Mouse (Mus musculus) intestine, embryonic 14.5 days (tissue): Measurements from ENCODE around the gene Map3k10. TPM values are rescaled to one million over a fixed set of nuclear protein-coding genes. Genes with fewer than 3 reads are reported as not detected.

ENCODE experiments used
- ATAC-seq: fragments of 200-750 bp; cut with Nextera tagmentation; replicated peaks from 2 replicates; pipeline ENCODE4 v1.8.0; 2017; ENCODE audit warnings: low read depth, moderate number of reproducible peaks, moderate TSS enrichment, moderate library complexity; ENCODE audit not compliant: low FRiP score, low TSS enrichment
- DNase-seq: peaks from one replicate; pipeline ENCODE4 v3.0.0-alpha.2; 2018; ENCODE audit warnings: low spot score
- H3K27ac ChIP-seq: fragments of 300-500 bp; sonication (generic); 2 replicates; pipeline ENCODE4 v1.5.1; 2014; ENCODE audit warnings: low read depth, mild to moderate bottlenecking, control low read depth
- H3K27me3 ChIP-seq: fragments of 300-500 bp; sonication (generic); replicated peaks from 2 replicates; pipeline ENCODE4 v1.6.1; 2014; ENCODE audit warnings: low read length, control low read depth; ENCODE audit not compliant: control insufficient read depth, insufficient read depth
- H3K36me3 ChIP-seq: fragments of 300-500 bp; sonication (generic); 2 replicates; pipeline ENCODE4 v1.6.1; 2014; ENCODE audit warnings: low read length, control low read depth; ENCODE audit not compliant: control insufficient read depth, insufficient read depth
- H3K4me1 ChIP-seq: fragments of 300-500 bp; sonication (generic); replicated peaks from 2 replicates; pipeline ENCODE4 v1.6.1; 2014; ENCODE audit warnings: low read length, control low read depth, mixed read lengths; ENCODE audit not compliant: control insufficient read depth, insufficient read depth
- H3K4me2 ChIP-seq: fragments of 300-500 bp; sonication (generic); 2 replicates; pipeline ENCODE4 v1.6.1; 2014; ENCODE audit warnings: low read length
- H3K4me3 ChIP-seq: fragments of 300-500 bp; sonication (generic); 2 replicates; pipeline ENCODE4 v1.5.1; 2014; ENCODE audit warnings: low read depth, low read length, control low read depth, mixed read lengths
- H3K9ac ChIP-seq: fragments of 300-500 bp; sonication (generic); 2 replicates; pipeline ENCODE4 v1.6.1; 2014; ENCODE audit warnings: mild to moderate bottlenecking, low read length
- H3K9me3 ChIP-seq: fragments of 300-500 bp; sonication (generic); 2 replicates; pipeline ENCODE4 v1.6.1; 2016; ENCODE audit warnings: low read length, control low read depth; ENCODE audit not compliant: control insufficient read depth
- WGBS: fragments of 180-500 bp; shearing (Covaris S2); extraction: QIAGEN DNeasy Blood & Tissue Kit; methylation state at CpG from one replicate; pipeline ENCODE4 v1.1.7; 2014; 5-methylcytosine and 5-hydroxymethylcytosine counted together
- polyA plus RNA-seq: library from polyadenylated mRNA; unstranded; fragments of >200 nt; fragmentation: Nextera tagmentation; extraction: Ambion mirVana; gene quantifications from 2 replicates; pipeline ENCODE4 v1.2.1, GENCODE M21; 2014

Map3k10 gene
- polyA plus RNA-seq, 1 experiment from 2014 or later, result 7.0 TPM

DNA sequence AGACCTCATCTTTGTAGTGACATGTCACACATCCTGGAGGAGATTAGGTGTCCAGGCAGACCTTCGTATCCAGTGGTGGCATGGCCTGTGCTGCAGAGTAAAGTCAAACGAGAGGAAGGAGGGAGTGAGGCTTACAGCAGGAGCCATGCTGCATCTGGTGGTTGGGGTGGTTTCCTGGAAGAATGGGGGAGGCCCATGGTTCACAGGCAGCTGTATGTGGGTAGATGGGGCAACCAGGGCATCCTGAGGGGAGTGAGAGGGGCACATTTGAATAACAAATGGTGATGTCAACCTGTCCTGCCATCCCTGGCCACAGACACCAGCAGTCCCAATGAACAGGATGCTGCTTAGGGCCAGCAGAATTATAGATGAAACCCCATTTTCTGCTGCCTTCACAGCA is 64.7 kb downstream of the Map3k10 start:
- no peak overlapping the region for H3K9ac ChIP-seq
- H3K4me3 ChIP-seq, result no peak overlapping the region
- 86% methylated on average over 2 of the region's 2 CpGs for WGBS
- H3K9me3 ChIP-seq, result no peaks in the 10 kb centered on the region
- H3K27me3 ChIP-seq, result no peaks in the 10 kb centered on the region
- H3K36me3 ChIP-seq, result peaks cover 25% of the 10 kb centered on the region
- DNase-seq (no peak), ATAC-seq (no peak)
- no peak overlapping the region for H3K4me2 ChIP-seq
- peaks cover 6% of the 10 kb centered on the region; the same call in 1 of the 2 replicates for H3K4me1 ChIP-seq
- H3K27ac ChIP-seq, result no peak overlapping the region

DNA sequence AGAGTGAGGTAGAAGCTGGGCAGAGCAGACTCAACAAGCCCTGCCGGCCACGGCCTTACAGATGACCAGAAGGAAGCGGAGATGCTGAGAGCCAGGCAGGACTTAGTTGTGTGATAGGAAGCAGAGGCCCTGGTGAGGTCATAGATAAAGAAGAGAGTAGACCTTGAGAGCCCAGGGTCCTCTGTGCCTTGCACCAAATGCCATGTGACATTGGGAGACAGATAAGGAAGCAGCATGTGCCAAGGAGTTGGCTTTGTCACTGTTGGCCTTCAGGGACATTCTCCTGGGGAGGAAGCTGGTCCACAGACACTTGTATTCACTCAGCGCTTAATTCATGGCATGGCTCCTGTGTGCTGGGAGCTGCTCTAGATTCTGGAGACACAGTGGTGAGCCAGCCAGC is 65.1 kb downstream of the Map3k10 start:
- Histone ChIP-seq H3K4me3 (no peak overlapping the region), H3K27ac (no peak overlapping the region), H3K4me2 (no peak overlapping the region), H3K36me3 (peaks cover 25% of the 10 kb centered on the region), H3K9ac (no peak overlapping the region), H3K4me1 (peaks cover 6% of the 10 kb centered on the region; the same call in 1 of the 2 replicates), H3K27me3 (no peaks in the 10 kb centered on the region), H3K9me3 (no peaks in the 10 kb centered on the region)
- ATAC-seq (no peak), DNase-seq (no peak)
- 96% methylated on average over 4 of the region's 4 CpGs for WGBS

DNA sequence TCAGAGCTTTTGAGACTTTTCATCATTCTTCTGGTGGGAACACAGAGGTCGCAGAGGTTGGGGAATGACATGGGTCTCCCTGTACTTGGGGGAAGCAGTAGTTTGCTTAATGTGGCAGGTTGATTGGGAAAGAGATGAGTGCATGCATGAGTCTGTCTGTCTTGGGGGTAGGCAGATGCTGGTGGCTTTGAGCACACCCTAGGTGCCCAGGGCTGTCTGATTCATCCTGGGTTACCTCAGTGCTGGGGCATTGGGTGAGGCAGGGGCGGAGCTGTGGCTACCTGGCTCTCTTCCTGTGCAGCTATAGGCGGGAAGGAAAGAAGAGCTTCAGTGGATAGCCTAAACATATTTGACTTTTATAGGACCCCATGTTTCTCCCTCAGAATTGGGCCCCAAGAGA is 66.3 kb downstream of the Map3k10 start:
- Histone ChIP-seq H3K4me3 (no peak overlapping the region), H3K36me3 (peaks cover 26% of the 10 kb centered on the region), H3K9me3 (no peaks in the 10 kb centered on the region), H3K9ac (no peak overlapping the region), H3K4me1 (peaks cover 8% of the 10 kb centered on the region; the same call in 1 of the 2 replicates), H3K4me2 (no peak overlapping the region), H3K27ac (no peak overlapping the region), H3K27me3 (no peaks in the 10 kb centered on the region)
- 89% methylated on average over 3 of the region's 3 CpGs for WGBS
- DNase-seq (no peak), ATAC-seq (no peak)

DNA sequence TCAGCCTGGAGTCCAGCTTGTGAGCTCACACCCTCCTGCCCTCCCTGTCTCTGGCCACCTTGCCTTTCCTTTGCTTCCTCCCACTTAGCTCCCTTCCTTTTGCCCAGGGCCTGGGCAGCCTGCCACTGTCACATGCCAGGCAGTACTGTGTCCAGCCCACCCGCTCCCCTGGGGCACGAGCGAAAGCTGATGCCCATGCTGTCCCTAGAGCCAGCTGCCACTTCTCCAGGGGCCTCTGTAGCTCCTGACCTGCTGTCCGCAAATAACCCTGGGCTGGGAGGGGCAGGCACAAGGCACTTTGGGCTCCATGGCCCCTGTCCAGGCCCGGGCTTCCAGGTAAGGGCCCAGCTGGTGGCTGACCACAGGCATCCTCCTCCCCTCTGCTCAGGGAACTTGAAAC is 66.8 kb downstream of the Map3k10 start:
- Histone ChIP-seq H3K27me3 (no peaks in the 10 kb centered on the region), H3K9ac (no peak overlapping the region), H3K36me3 (peaks cover 29% of the 10 kb centered on the region), H3K4me1 (peaks cover 13% of the 10 kb centered on the region; the same call in 1 of the 2 replicates), H3K4me2 (no peak overlapping the region), H3K27ac (no peak overlapping the region), H3K9me3 (no peaks in the 10 kb centered on the region), H3K4me3 (no peak overlapping the region)
- DNase-seq (no peak), ATAC-seq (no peak)
- 75% methylated on average over 5 of the region's 5 CpGs for WGBS

DNA sequence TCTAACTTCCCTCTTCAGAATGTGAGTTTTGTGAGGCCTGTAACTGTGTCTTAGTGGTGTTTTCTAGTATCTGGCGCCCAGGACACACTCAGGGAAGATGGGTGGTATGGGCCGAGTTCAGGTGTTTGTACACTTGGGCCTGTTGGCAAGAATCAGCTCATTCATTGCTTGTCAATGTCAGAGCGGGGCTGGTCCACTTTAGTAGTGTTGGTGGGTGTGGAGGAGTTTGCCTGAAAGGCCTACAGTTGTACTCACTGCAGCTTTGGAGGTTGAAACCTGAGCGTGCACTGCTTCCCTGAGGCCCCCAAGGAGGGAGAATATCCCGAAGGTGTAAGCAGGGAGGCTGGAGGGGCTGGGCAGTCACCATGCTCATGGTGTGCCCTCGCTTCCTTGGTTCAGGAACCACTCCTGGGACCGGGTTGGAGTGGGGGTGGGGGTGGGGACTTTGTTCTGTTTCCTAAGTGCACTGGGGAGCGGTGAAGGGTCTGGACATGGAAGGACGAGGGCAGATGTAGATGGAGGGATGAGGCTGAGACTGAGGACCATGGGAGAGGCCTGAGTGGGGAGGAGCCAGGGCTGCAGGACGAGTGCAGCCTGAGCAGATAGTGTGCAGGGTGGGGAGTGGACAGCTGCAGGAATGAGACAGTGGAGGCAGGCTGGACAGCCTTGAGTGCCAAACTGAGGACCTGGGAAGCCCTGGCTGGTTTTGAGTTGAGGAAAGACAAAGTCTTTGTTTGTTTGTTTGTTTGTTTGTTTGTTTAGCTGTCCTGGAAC is 67.7 kb downstream of the Map3k10 start:
- Histone ChIP-seq H3K4me1 (peaks cover 18% of the 10 kb centered on the region), H3K4me3 (no peak overlapping the region), H3K36me3 (peaks cover 26% of the 10 kb centered on the region), H3K9ac (no peak overlapping the region), H3K4me2 (no peak overlapping the region), H3K27ac (no peak overlapping the region), H3K27me3 (no peaks in the 10 kb centered on the region), H3K9me3 (no peaks in the 10 kb centered on the region)
- no peak for DNase-seq
- 59% methylated on average over 10 of the region's 10 CpGs for WGBS
- ATAC-seq, result no peak

Other genes with a start within 250 kb of the Map3k10 start
- 0.34 and 0.48 TPM in 2 replicates for gene Sptbn4, start 226.9 kb downstream of the Map3k10 start, polyA plus RNA-seq
- 52.3 and 54.0 TPM in 2 replicates for gene Blvrb, start 226.6 kb downstream of the Map3k10 start, polyA plus RNA-seq
- 25.2 and 29.0 TPM in 2 replicates for gene Sertad3, start 200.8 kb downstream of the Map3k10 start, polyA plus RNA-seq
- 33.9 and 38.4 TPM in 2 replicates for gene Sertad1, start 187.7 kb downstream of the Map3k10 start, polyA plus RNA-seq
- gene Prx, start 175.3 kb downstream of the Map3k10 start, polyA plus RNA-seq, result 1.5 and 1.6 TPM in 2 replicates
- 0.83 and 1.2 TPM in 2 replicates for gene Hipk4, start 151.3 kb downstream of the Map3k10 start, polyA plus RNA-seq
- 58.5 and 66.6 TPM in 2 replicates for gene Pld3, start 121.4 kb downstream of the Map3k10 start, polyA plus RNA-seq
- gene 2310022A10Rik, start 121.4 kb downstream of the Map3k10 start, polyA plus RNA-seq, result 20.8 and 23.6 TPM in 2 replicates
- 83.4 and 90.5 TPM in 2 replicates for gene Akt2, start 83.0 kb downstream of the Map3k10 start, polyA plus RNA-seq
- gene Ttc9b, start 20.7 kb downstream of the Map3k10 start, polyA plus RNA-seq, result 3.2 and 3.3 TPM in 2 replicates
- gene Zfp607b, start 14.7 kb upstream of the Map3k10 start, polyA plus RNA-seq, result 2.5 and 3.4 TPM in 2 replicates
- gene Zfp60, start 56.8 kb upstream of the Map3k10 start, polyA plus RNA-seq, result 28.5 and 32.2 TPM in 2 replicates
- gene Zfp626, start 132.6 kb upstream of the Map3k10 start, polyA plus RNA-seq, result 1.8 TPM in 2 replicates
- gene Zfp59, start 164.0 kb upstream of the Map3k10 start, polyA plus RNA-seq, result 7.4 and 10.4 TPM in 2 replicates
- 4.3 and 5.0 TPM in 2 replicates for gene Zfp607a, start 182.9 kb upstream of the Map3k10 start, polyA plus RNA-seq